Mouse (Mus musculus) 3T3-L1 (cell line): ENCODE measurements around the gene Rcsd1.

Experiments
- DNase-seq: peaks from one replicate; pipeline ENCODE4 v3.0.0-alpha.2; 2015; ENCODE audit warnings: low read depth, low spot score

Gene Rcsd1

GRCm38 (mm10) chr1:165629975-165630374 is 79.6 kb downstream of the Rcsd1 start:
- no peak for DNase-seq

- no peak for DNase-seq
Measured at GRCm38 (mm10) chr1:165628603-165629002, 81.0 kb downstream of the Rcsd1 start.

GRCm38 (mm10) chr1:165625896-165626295 is 83.7 kb downstream of the Rcsd1 start:
- no peak for DNase-seq

- no peak for DNase-seq
Measured at GRCm38 (mm10) chr1:165625058-165625457, 84.5 kb downstream of the Rcsd1 start.

GRCm38 (mm10) chr1:165618201-165618624 is 91.3 kb downstream of the Rcsd1 start:
- no peak for DNase-seq

- DNase-seq = no peak
Measured at GRCm38 (mm10) chr1:165617166-165617891, 92.2 kb downstream of the Rcsd1 start.

- DNase-seq = no peak
Measured at GRCm38 (mm10) chr1:165616652-165617051, 92.9 kb downstream of the Rcsd1 start.

- no peak for DNase-seq
Measured at GRCm38 (mm10) chr1:165614793-165615192, 94.8 kb downstream of the Rcsd1 start.

GRCm38 (mm10) chr1:165613926-165614325 is 95.6 kb downstream of the Rcsd1 start:
- no peak for DNase-seq

- DNase-seq = no peak
Measured at GRCm38 (mm10) chr1:165612714-165613113, 96.8 kb downstream of the Rcsd1 start.

GRCm38 (mm10) chr1:165610321-165610999 is 99.1 kb downstream of the Rcsd1 start:
- no peak for DNase-seq

GRCm38 (mm10) chr1:165609495-165610320 is 99.8 kb downstream of the Rcsd1 start:
- peak; percentile 16 for DNase-seq

- DNase-seq = no peak
Measured at GRCm38 (mm10) chr1:165608904-165609303, 100.7 kb downstream of the Rcsd1 start.

GRCm38 (mm10) chr1:165605774-165606173 is 103.8 kb downstream of the Rcsd1 start:
- no peak for DNase-seq

- DNase-seq = no peak
Measured at GRCm38 (mm10) chr1:165605108-165605507, 104.4 kb downstream of the Rcsd1 start.

GRCm38 (mm10) chr1:165604203-165604602 is 105.4 kb downstream of the Rcsd1 start:
- DNase-seq = no peak

- DNase-seq = no peak
Measured at GRCm38 (mm10) chr1:165603218-165603617, 106.3 kb downstream of the Rcsd1 start.

GRCm38 (mm10) chr1:165601775-165602280 is 107.7 kb downstream of the Rcsd1 start:
- no peak for DNase-seq
